Mouse (Mus musculus): ENCODE measurements around the gene Acvr2a.

Gene Acvr2a

GRCm38 (mm10) chr2:48868199-48868913 is 54.4 kb downstream of the Acvr2a start:
- in situ Hi-C loops (cut with MboI; ENCODE audit: low sequenced_read_pairs): no loop called here

GRCm38 (mm10) chr2:48885945-48886344 is 72.0 kb downstream of the Acvr2a start:
- in situ Hi-C loops (cut with MboI; ENCODE audit: low sequenced_read_pairs): loop anchor here (10.0 to 25.0 kb wide), 3 partner anchors 874 to 1391 kb away; no protein-coding TSS in a partner anchor

GRCm38 (mm10) chr2:48895186-48895585 is 81.3 kb downstream of the Acvr2a start:
- in situ Hi-C loops (cut with MboI; ENCODE audit: low sequenced_read_pairs): loop anchor here (25.0 kb wide), 2 partner anchors 883 to 1108 kb away; no protein-coding TSS in a partner anchor

GRCm38 (mm10) chr2:48908866-48909265 is 95.0 kb downstream of the Acvr2a start:
- in situ Hi-C loops (cut with MboI; ENCODE audit: low sequenced_read_pairs): loop anchor here (25.0 kb wide), 1 partner anchor 828 kb away; no protein-coding TSS in a partner anchor

- in situ Hi-C loops (cut with MboI; ENCODE audit: low sequenced_read_pairs): loop anchor here (5.0 to 25.0 kb wide), 2 partner anchors 398 to 823 kb away; no protein-coding TSS in a partner anchor
Observed at GRCm38 (mm10) chr2:48914185-48914584, 100.3 kb downstream of the Acvr2a start.

- in situ Hi-C loops (cut with MboI; ENCODE audit: low sequenced_read_pairs): loop anchor here (25.0 kb wide), 1 partner anchor 821 kb away; no protein-coding TSS in a partner anchor
Observed at GRCm38 (mm10) chr2:48915832-48916231, 101.9 kb downstream of the Acvr2a start.

GRCm38 (mm10) chr2:48935058-48935457 is 121.1 kb downstream of the Acvr2a start:
- in situ Hi-C loops (cut with MboI; ENCODE audit: low sequenced_read_pairs): no loop called here

- in situ Hi-C loops (cut with MboI; ENCODE audit: low sequenced_read_pairs): no loop called here
Observed at GRCm38 (mm10) chr2:48947761-48948160, 133.9 kb downstream of the Acvr2a start.

GRCm38 (mm10) chr2:48948841-48949584 is 135.1 kb downstream of the Acvr2a start, which contains the start of gene Mbd5:
TSS of gene Mbd5 (plus strand) at chr2:48949508.
- in situ Hi-C loops (cut with MboI; ENCODE audit: low sequenced_read_pairs): no loop called here

GRCm38 (mm10) chr2:48949743-48950251 is 135.9 kb downstream of the Acvr2a start:
- in situ Hi-C loops (cut with MboI; ENCODE audit: low sequenced_read_pairs): no loop called here

- in situ Hi-C loops (cut with MboI; ENCODE audit: low sequenced_read_pairs): no loop called here
Observed at GRCm38 (mm10) chr2:48950252-48950315, 136.2 kb downstream of the Acvr2a start, which contains the start of gene Orc4. TSS of gene Orc4 (minus strand) at chr2:48950277.

GRCm38 (mm10) chr2:48950316-48950880 is 136.5 kb downstream of the Acvr2a start:
- in situ Hi-C loops (cut with MboI; ENCODE audit: low sequenced_read_pairs): no loop called here
